Mouse (Mus musculus) yolk sac, embryonic 10.5 days (tissue): ENCODE data around the gene Alkal2.

Source experiments
- DNase-seq: peaks from one replicate; pipeline ENCODE4 v3.0.0-alpha.2; 2017; ENCODE audit warnings: low spot score

Gene Alkal2

DNA sequence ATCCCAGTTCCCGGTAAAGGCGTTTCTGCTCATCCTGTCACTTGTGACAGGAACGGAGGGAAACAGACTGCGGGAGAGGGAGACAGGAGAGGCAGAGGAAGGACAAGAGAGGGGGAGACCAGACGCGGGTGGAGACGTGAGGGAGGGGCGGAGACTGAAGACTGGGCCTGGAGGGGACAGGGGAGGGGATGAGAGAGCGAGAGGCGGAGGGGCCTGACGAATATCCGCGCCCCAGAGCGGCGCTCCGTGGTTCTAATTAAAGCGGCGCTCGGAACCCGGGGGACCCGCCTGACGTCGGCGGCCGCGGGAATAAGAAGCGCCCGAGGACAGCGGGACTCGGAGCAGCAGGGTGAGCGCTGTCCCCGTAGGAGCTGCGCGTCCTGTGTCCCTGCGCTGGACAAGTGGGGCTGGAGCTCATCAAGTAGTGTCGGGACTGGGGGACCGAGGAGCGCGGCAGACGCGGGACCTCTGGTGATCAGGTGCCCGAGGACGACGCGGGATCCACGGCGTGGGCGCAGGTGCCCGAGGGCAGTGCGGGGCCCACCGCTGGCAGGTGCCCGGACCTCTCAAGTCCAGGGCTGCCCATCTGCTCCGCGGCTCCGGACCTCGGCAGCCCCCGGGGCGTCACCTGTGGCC is at the start of gene Alkal2:
Gene Alkal2 (plus strand): TSS at position 337 of the 636 bp plus-strand sequence.
- peak; percentile 20 for DNase-seq

GRCm38 (mm10) chr12:30848521-30848920 is 35.6 kb upstream of the Alkal2 start:
- peak; percentile 53 for DNase-seq

DNA sequence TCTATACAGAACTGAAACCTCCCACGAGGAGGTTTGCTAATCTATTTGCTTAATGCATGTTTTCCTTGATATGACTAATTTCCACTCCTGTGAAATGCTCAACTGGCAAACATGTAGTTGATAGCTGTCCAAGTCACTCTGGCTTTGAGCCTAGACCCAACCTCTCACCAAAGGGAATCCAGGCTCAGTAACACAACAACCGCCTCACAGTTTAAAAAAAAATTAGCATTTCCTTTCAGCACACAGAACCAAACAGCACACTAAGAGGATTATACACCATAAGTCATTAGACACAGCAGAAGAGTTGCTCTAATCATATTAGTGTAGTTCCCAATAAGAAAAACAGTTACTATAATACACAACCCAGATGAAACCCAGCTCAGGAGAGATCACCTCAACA is 33.2 kb upstream of the Alkal2 start:
- no peak for DNase-seq

GRCm38 (mm10) chr12:30851871-30852270 is 32.3 kb upstream of the Alkal2 start:
- DNase-seq: no peak

- no peak for DNase-seq
These were observed 28.5 kb upstream of the Alkal2 start for GRCm38 (mm10) chr12:30855442-30856159.

- DNase-seq: no peak
These were observed 27.9 kb upstream of the Alkal2 start for GRCm38 (mm10) chr12:30856172-30856571.

GRCm38 (mm10) chr12:30864347-30864746 is 19.8 kb upstream of the Alkal2 start:
- no peak for DNase-seq

DNA sequence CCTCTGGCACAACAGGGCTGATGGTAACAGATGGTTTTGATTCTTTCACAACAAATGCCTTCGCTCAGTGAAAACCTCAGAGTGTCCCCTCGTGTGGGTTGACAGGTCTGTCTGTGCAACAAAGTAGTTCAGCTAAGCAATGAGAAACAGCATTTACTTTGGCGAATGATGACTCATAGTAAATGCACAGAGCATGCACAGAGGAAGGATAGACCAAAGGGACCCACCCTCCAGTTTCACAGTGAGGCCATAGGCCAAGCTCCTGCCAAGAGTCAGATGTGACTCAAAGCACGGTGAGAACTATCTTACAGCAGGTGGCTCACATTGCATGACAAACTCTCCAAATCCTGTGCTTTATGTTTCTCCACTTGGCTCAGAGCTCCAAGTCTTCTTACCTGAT is 18.3 kb upstream of the Alkal2 start:
- no peak for DNase-seq

GRCm38 (mm10) chr12:30879447-30879846 is 4.7 kb upstream of the Alkal2 start:
- DNase-seq: no peak

DNA sequence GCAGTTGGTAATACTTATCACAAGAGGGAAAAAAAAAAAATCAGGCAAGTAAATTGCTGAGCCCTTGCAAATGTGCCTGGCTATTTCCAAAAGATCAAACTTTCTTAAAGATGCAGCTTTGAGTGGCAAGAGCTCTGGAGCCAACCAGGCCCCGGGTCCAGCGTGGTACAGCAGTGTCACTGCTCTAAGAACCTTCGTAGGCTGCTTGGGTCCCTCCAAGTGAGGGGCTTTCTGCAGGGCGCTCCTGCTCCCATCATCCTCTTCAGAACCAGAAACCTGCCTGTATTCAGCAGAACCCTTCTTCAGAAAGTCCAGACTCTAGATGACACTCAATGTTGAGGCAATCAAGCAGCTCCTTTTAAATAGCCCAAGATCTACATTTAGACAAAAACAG is 533 bp upstream of the Alkal2 start:
- no peak for DNase-seq

GRCm38 (mm10) chr12:30884622-30885230 is 604 bp downstream of the Alkal2 start:
- DNase-seq: peak; percentile 7

GRCm38 (mm10) chr12:30885891-30886290 is 1.8 kb downstream of the Alkal2 start:
- DNase-seq: no peak

DNA sequence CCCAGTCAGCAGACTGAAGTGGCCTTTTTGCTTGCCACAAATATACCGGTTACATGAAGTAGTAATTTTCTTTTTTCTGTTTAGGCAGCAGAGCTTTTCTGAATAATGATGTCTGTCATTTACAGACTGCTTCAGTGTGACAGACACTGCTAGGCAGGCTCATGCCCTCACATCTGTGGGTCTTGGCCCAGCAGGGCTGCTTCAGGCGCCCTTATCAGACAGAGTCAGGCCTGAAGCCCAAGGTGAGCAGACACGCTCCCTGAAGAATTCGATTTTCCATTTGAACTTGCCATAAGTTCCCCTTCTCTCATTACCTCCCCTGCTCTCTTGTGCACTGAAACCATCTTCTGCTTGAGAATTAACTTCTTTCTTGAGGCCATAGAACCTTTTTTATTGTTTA is 3.9 kb downstream of the Alkal2 start:
- no peak for DNase-seq

DNA sequence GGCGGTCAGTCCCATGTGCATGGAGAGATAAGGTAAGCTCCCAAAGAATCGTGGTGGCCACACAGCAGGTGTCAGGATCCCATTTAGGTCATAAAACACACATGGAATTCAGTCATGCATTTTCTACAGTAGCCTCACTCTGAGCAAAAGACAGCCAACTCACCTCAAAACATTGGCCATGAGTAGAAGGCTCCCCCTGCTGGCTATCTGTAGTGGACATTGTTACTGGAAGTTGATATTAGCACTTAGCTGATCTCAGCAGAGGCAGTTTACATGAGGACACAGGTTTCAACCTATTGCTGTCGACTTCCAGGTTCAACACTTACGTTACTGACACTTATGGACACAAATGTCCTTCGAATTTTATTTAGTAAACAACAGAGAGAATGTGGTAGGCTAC is 5.9 kb downstream of the Alkal2 start:
- peak; percentile 53 for DNase-seq

DNA sequence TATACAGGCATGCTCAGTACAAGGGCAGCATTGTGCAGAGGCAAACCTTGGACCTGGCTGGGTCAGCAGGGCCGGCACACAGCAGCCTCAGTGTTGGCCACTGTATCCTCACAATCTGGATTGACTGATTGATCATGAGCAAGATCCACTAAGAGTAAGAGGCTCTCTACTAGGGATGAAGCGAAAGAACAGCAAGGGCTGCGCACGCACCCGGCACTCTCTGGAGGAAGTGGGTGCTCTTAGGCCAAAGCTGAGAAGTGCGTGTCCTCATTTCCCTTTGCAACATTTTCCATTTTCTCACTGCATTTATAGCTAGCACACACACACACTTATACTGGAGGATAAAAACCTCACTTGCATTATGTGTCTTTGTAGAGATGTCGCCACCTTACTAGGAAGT is 7.3 kb downstream of the Alkal2 start:
- DNase-seq: no peak

- DNase-seq: no peak
These were observed 12.9 kb downstream of the Alkal2 start for GRCm38 (mm10) chr12:30897039-30897438.

DNA sequence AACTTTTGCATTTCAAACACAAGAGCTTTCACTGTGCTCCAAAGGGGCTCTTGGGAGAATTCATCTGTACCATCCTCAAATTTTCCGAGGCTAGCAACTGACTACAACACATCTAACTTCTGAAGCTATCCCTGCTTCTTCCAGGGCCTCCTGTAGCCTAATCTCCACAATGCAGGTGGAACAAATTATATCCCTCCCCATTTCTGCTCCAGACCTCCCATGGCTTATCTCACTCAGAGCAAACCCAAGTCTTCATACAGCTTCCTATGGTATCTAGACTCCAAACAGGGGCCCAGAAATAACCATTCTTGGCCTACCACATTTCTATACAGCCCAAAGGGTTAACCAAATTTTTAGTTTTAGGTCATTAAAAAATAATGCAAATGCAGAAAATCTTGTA is 24.5 kb downstream of the Alkal2 start:
- DNase-seq: no peak

- no peak for DNase-seq
These were observed 25.8 kb downstream of the Alkal2 start for GRCm38 (mm10) chr12:30909881-30910280.

- DNase-seq: peak; percentile 31
These were observed 26.7 kb downstream of the Alkal2 start for GRCm38 (mm10) chr12:30910860-30911259.

GRCm38 (mm10) chr12:30911261-30912047 is 27.3 kb downstream of the Alkal2 start, which contains the start of the genes Acp1 and Sh3yl1:
TSS of gene Acp1 (minus strand) at chr12:30911589.
TSS of gene Sh3yl1 (plus strand) at chr12:30911668.
- peak; percentile 91 for DNase-seq

DNA sequence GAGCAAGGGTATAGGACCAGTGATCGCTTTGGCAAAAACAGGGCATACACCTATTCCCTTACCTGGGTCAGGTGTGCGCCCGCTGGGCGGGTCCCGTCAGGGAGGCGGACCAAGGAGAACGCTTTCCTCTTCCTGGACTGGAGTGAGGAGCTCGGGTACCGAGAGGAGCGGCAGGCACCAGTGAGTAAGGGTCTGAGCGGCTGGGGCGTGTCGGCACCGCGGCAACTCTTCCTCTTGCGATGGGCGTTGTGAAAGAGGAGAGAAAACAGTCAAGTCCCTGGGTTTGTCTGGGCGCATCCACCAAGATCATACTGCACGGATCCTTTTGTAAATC is 27.9 kb downstream of the Alkal2 start:
- DNase-seq: peak; percentile 76

- DNase-seq: no peak
These were observed 28.7 kb downstream of the Alkal2 start for GRCm38 (mm10) chr12:30912840-30913239.

- no peak for DNase-seq
These were observed 38.3 kb downstream of the Alkal2 start for GRCm38 (mm10) chr12:30922401-30922800.
